Mouse (Mus musculus) central nervous system, embryonic 11.5 days (tissue): ENCODE data around the gene Olfr1193. TPM values are rescaled to one million over a fixed set of nuclear protein-coding genes. Genes with fewer than 3 reads are reported as not detected.

Experiments used
- polyA plus RNA-seq: library from polyadenylated mRNA; depleted of rRNA; stranded (reverse); fragments of >200 nt; gene quantifications from 2 replicates; pipeline ENCODE4 v1.2.3, GENCODE M21; 2012; rRNA removed

Gene Olfr1193
- polyA plus RNA-seq: not detected in 2 replicates

GRCm38 (mm10) chr2:88675328-88675727 lies at the start of gene Olfr1193:
Olfr1193 (plus strand) TSS chr2:88675628.

GRCm38 (mm10) chr2:88640242-88640641 lies 35.2 kb upstream of the Olfr1193 start, which contains the start of gene Olfr1191-ps1:
Olfr1191-ps1 (plus strand) TSS chr2:88640542.

GRCm38 (mm10) chr2:88648209-88648608 lies 27.2 kb upstream of the Olfr1193 start, which contains the start of gene Olfr1192-ps1:
Olfr1192-ps1 (plus strand) TSS chr2:88648509.

GRCm38 (mm10) chr2:88689087-88689486 lies 13.7 kb downstream of the Olfr1193 start, which contains the start of gene Olfr1195:
Olfr1195 (minus strand) TSS chr2:88689187.

GRCm38 (mm10) chr2:88704497-88704896 lies 29.1 kb downstream of the Olfr1193 start, which contains the start of gene Olfr1196:
Olfr1196 (minus strand) TSS chr2:88704597.

Other genes with a start within 250 kb of the Olfr1193 start
- gene Olfr1181, start 249.5 kb upstream of the Olfr1193 start, polyA plus RNA-seq: not detected in 2 replicates
- not detected in 2 replicates for gene Gm13757, start 226.5 kb upstream of the Olfr1193 start, polyA plus RNA-seq
- not detected in 2 replicates for gene Olfr1183, start 220.8 kb upstream of the Olfr1193 start, polyA plus RNA-seq
- gene Olfr1184, start 192.0 kb upstream of the Olfr1193 start, polyA plus RNA-seq: not detected in 2 replicates
- gene Olfr1185-ps1, start 182.3 kb upstream of the Olfr1193 start, polyA plus RNA-seq: not detected in 2 replicates
- not detected in 2 replicates for gene Olfr1186, start 157.1 kb upstream of the Olfr1193 start, polyA plus RNA-seq
- not detected in 2 replicates for gene Olfr1188, start 118.7 kb upstream of the Olfr1193 start, polyA plus RNA-seq
- not detected in 2 replicates for gene Olfr1189, start 89.2 kb upstream of the Olfr1193 start, polyA plus RNA-seq
- gene Olfr1191-ps1, start 35.1 kb upstream of the Olfr1193 start, polyA plus RNA-seq: not detected in 2 replicates
- not detected in 2 replicates for gene Olfr1192-ps1, start 27.1 kb upstream of the Olfr1193 start, polyA plus RNA-seq
- gene Olfr1195, start 13.6 kb downstream of the Olfr1193 start, polyA plus RNA-seq: not detected in 2 replicates
- gene Olfr1196, start 29.0 kb downstream of the Olfr1193 start, polyA plus RNA-seq: not detected in 2 replicates
- not detected in 2 replicates for gene Olfr1197, start 56.7 kb downstream of the Olfr1193 start, polyA plus RNA-seq
- not detected in 2 replicates for gene Olfr1198, start 75.7 kb downstream of the Olfr1193 start, polyA plus RNA-seq
- gene Olfr1199, start 84.8 kb downstream of the Olfr1193 start, polyA plus RNA-seq: not detected in 2 replicates
- not detected in 2 replicates for gene Olfr1200, start 94.9 kb downstream of the Olfr1193 start, polyA plus RNA-seq
- not detected in 2 replicates for gene Olfr1201, start 117.4 kb downstream of the Olfr1193 start, polyA plus RNA-seq
- not detected in 2 replicates for gene Olfr1202, start 138.9 kb downstream of the Olfr1193 start, polyA plus RNA-seq
- not detected in 2 replicates for gene Olfr1205, start 154.1 kb downstream of the Olfr1193 start, polyA plus RNA-seq
- gene Olfr1204, start 173.7 kb downstream of the Olfr1193 start, polyA plus RNA-seq: not detected in 2 replicates
- not detected in 2 replicates for gene Olfr1206, start 187.6 kb downstream of the Olfr1193 start, polyA plus RNA-seq
- not detected in 2 replicates for gene Olfr1208, start 226.7 kb downstream of the Olfr1193 start, polyA plus RNA-seq
- not detected in 2 replicates for gene Olfr1209, start 239.5 kb downstream of the Olfr1193 start, polyA plus RNA-seq